Mouse (Mus musculus): ENCODE measurements around the gene Ppat.
"Not testable (repeated sequence)": the region's sequence is repeated elsewhere in the genome, so short reads cannot be mapped to it uniquely, and the experiment has no call there.

The Ppat gene

DNA sequence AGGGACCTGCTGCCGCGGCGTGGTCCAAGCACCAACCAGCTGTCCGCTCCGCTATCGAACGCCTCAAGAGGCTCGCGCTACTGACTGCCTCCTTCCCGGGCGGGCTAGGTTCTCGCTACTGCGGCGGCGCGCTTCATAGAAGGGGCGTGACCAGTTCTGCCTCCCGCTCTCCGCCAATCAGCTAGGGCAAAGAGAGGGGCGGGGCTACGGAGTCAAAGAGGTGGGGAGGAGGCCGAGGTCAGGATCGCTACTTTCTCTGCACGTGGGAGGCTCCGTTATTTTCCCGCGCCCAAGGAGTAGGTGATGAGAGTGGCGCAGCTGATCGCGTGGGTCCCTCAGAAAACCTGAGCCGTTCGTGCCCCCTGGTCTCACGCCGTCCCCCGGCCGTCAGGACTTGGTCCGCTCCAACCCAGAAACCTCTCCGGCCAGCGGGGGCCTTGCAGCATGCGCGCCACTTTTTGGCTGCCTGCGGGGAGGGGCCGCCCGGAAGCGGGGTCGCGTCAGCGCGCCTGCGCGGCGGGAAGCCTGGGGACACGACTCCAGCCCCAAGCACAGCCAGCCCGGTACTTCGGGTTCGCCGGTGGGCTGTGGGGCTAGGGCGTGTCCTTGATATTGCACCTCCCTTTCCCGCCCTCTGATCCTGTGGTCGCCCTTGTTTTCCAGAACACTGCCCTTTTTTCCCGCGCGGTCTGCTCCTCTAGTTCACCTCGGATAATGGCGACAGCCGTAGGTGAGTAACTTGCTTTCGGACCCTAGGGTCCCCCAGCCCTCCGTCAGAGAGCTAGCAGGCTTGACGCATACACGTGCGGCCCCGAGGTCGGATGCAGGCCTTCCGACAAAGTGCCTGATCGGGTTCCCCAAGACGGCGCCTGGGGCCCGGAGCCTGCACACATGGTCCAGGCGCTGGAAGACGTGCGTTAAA, at the start of gene Ppat, which contains the start of gene Paics:
Gene Ppat, minus strand, starts transcription at position 473 of the 922 bp plus-strand sequence.
Gene Paics, plus strand, starts transcription at position 202 of the 922 bp plus-strand sequence.
- peak; percentile 98 for DNase-seq (ENCODE audit: low read depth, low spot score)

DNA sequence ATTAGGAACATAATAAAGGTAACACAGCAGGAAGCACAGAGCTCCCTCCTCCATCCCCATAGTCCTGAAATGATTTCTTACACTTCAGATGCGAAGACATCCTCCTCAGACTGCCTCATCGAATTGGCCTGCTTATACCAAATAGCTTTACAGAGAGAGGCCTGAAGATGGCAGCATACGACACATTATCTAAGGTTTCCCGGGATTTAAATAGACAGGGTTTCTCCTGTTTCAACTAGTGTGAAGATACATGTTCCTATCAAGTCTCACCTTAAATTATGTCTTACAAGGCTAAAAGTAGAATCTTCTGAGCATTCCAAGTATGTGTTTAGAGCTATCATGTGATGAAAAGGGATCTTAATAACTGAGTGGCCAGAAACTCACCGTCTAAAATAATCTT, 47.0 kb upstream of the Ppat start:
- DNase-seq (ENCODE audit: low read depth, low spot score), result peak; percentile 21

DNA sequence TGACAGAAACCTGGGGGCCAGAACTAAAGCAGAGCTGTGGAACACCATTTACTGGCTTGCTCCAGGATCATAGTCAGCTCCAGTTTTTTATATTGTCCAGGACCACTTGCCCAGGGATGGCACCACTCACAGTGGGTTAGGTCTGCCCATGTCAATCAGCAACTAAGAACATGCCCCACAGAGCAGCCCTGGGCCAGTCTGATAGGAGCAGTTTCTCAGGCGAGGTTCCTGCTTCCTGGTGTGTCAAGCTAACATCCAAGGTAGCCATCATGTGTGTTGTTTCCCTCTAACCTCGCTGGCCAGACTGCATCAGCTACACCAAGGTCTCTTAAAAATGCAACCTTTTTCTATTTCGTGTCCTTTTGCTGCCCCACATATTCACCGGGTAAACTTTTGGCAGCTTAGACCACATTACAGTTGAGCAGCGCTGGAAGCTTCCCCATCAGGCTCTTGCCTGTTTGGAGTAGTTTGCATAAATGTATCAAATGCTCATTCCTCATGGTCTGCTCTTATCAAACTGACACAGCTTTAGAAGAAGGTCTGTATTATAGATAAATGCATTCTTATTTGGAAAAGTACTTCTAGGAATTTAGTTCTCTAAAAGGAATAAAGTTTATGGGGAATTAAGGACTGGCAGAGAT, 41.9 kb upstream of the Ppat start:
- DNase-seq (ENCODE audit: low read depth, low spot score), result no peak

DNA sequence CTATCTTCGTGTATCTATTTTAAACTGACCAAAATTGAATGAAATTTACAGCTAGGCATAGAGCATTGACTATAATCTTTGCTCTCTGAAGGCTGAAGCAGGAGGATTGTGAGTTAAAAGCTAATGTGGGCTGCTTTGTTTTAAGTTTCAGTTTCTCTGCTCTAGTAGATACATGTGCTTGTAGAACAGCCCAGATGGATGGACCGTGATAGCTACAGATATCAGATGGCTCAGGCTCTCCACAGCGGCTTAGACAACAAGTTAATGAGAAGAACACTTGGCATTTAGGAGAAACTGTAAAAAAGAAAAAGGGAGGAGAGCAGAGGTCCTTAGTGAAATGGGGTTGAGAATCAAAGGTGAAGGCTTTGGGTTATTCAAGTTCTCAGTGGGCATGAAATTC, 39.4 kb upstream of the Ppat start:
- DNase-seq (ENCODE audit: low read depth, low spot score), result no peak

DNA sequence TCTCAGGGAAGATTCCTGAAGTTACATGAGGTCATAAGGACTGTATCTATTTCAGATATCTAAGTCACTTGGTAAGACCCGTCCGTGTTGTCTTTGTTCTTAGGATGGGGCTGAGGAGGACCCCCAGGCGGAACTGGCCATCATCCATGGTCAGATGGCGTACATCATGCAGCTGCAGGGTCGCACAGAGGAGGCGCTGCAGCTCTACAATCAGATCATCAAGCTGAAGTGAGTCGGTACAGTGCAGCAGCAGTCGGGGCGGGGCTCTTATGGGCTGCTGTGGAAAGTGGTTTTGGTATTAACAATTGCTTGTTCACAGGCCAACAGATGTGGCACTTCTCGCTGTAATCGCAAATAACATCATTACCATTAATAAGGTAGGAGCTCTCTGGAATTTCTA, 32.6 kb upstream of the Ppat start:
- no peak for DNase-seq (ENCODE audit: low read depth, low spot score)

DNA sequence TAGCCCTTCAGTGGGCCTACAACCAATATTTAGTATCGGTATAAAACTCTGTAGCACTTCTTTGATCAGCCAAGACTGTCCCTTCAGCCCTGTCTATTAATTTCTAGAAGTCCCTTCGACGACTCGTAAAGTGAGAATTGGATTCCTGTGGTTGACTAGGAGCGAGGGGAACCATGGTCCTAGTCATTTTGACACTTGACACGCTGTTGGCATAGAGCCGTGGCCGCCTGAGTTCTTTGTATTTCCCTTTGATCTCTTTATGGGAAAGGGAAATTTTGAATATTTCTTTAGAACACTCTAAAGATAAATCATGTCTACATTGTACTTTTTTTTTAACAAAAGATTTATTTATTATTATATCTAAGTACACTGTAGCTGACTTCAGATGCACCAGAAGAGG, 24.4 kb upstream of the Ppat start:
- no peak for DNase-seq (ENCODE audit: low read depth, low spot score)

DNA sequence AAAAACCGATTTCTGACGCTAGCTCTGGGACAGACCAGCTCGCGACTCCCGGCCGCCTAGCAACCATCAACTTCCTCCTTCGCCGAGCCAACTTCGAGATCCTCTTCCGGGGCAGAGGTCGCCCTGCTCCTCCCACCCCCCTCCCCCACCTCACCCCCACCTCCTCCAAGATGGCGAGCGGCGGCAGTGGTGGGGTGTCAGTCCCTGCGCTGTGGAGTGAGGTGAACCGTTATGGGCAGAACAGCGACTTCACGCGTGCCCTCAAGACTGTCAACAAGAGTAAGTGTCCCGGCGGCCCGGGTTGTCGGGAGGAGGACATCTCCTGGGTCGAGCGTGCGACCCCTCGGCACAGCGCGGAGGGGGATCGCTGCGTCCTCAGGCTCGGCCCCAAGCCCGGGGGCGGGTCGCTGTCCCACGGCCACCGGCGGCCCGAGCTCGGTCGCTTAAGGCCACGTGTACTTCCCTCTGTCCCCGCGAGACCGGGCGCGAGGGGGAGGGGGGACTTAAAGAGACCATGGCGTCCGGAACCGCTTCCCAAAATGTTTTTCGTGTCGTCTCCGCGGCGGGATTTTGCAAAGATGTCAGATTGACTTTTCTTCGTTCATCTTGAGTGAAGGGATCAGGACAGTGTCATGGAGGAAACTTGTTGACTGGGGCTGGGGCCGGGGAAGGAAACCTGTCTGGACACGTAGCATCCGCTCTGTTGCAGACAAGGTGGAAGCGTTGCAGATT, 23.3 kb upstream of the Ppat start, which contains the start of gene Srp72:
Gene Srp72, plus strand, starts transcription at position 130 of the 732 bp plus-strand sequence.
- peak; percentile 89 for DNase-seq (ENCODE audit: low read depth, low spot score)

DNA sequence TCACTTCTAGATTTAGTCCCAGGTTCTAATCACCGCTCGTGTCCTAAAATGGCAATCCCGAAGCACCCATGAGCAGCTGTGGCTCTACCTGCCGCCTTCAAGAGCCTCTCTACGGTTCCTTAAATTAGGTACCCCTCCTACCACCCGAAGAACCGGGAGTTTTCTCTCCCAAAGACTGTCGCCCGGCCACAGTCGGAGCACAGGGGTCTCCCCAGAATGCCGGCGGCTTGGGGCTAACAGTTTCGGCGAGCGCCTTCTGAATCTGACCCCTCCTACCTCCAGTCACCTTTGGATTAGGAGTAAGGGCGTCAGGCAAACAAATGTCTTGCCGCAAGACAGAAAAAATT, 22.8 kb upstream of the Ppat start:
- no peak for DNase-seq (ENCODE audit: low read depth, low spot score)

DNA sequence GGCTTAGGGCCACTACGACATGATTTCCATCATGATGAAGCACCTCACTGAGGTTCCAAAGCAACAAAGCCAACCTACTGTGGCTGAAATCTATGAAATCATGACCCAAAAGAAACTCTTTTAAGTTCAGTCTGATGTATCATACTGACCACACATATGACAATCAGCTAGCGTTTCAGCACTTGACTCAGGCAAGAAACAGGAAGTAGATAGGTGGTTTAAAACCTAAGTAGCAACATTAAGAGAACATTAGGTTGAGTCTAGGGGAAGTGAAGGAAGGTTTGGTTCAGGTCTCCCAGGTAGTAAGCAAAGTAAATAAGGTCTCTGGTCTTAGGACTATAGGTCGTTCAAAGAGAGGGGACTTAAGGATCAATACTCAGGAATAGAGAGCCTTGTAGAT, 22.1 kb upstream of the Ppat start:
- DNase-seq (ENCODE audit: low read depth, low spot score), result no peak

DNA sequence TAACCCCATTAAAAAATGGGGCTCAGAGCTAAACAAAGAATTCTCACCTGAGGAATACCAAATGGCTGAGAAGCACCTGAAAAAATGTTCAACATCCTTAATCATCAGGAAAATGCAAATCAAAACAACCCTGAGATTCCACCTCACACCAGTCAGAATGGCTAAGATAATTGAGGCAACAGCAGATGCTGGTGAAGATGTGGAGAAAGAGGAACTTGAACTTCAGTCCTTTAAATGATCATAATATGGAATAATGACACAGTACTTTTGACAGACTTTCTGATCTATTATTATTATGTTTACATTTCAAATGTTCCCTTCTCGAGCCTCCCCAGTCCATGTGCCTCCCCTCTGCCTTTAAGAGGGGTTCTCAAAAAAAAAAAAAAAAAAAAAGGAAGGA, 19.7 kb upstream of the Ppat start:
- not testable (repeated sequence) for DNase-seq (ENCODE audit: low read depth, low spot score)

DNA sequence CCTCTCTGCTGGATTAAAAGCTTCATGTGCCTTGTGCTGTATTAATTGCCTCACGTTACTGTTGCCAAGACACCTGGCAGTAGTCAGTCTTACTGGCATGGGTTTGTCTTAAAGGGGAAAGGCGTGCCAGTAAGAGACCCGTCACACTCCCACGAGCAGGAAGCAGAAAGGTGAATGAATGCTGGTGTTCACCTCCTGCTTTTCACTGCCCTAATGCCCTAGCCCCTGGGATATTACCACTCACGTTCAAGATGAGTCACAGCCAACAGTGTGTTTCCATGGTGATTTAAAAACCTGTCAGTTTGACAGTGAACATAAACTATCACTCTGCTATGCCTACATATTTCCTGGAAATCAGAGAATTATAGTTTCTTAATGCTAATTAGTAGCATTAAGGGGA, 17.9 kb upstream of the Ppat start:
- DNase-seq (ENCODE audit: low read depth, low spot score), result no peak

DNA sequence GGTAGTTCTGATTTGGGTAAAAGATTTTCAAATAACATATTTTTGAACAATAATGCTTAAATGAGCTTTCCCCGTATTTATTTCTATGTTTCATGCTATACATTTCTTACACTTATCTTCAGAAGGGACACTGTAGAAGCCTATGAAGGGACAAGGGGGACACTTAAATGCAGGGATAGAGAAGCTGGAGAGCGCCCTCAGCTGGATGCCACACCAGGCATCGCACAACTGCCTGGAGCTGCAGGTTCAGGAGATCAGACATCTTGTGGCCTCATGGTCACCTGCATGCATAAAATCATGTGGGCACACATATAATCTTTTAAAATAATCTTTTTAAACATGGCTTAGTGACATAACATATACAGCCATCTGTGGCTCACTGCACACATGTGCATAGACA, 13.3 kb upstream of the Ppat start:
- no peak for DNase-seq (ENCODE audit: low read depth, low spot score)

DNA sequence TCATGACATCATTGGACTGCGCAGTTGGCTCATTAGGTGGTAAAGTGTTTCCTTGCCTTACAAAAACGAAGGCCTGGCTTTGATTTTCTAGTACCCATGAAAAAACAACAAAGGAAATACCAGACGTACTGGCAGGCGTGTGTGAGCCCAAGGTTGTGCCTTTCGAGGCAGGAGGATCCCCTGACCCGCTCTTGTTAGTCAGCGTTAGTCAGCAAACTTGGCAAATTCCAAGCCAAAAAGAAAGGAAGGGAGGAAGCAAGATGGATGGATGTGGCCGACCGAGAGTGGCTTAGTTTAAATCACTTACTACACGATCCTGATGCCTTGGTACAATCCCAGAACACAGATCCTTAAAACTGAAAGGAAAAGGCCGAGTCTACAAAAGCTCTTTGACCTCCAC, 11.2 kb upstream of the Ppat start:
- no peak for DNase-seq (ENCODE audit: low read depth, low spot score)

DNA sequence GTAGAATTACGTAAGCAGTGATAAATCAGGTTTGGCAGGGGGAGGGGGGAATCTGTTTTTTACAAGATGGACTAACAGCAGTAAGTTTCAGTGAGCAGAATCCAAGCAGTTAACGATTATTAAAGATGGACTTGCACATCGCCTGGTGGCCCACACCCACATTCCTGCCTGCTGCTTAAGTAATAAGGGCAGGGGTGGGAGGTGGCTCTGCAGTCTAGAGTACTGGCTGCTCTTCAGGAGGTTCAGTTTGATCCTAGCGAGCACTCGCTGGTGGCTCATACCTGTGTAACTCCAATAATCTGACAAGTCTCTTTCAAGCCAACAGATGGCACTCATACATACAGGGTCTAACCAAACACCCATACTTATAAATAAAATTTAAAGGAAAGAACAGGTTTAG, 8.2 kb upstream of the Ppat start:
- DNase-seq (ENCODE audit: low read depth, low spot score), result no peak

DNA sequence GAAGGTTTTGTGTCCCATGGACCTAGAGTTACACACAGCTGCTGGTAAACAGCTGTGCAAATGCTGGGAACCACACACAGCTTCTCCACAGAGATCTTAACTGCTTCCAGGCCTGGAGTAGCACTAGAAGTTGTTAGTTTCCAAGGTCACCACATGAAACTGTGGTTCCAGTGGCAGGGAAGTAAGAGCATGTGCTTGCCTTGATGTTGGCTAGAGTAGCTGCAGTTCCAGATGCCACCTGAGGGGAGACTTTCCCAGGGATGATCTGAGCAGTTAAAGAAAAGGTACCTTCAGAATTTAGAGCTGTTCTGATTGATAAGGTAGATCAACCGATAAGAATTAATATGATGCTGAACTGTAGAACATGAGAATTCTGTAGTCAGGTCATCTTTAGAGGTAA, 6.6 kb upstream of the Ppat start:
- DNase-seq (ENCODE audit: low read depth, low spot score), result no peak

DNA sequence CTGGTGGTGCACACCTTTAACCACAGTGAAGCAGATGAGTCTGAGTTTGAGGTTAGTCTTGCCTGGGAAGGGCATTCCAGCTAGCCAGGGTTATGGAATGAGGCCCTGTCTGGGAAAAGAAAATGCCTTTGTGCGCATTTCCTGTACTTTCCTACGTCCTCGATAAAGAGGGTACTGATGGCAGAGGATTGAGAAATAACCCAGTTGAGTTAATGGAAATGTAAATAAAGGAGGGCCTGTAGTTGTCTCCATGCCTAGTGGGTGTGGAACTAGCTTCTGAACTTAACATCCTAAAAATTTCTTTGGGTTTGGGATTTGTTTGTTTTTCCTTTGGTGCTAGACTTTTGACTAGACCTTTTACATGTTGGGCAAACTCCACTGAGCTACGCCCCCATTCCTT, 4.1 kb upstream of the Ppat start:
- no peak for DNase-seq (ENCODE audit: low read depth, low spot score)

DNA sequence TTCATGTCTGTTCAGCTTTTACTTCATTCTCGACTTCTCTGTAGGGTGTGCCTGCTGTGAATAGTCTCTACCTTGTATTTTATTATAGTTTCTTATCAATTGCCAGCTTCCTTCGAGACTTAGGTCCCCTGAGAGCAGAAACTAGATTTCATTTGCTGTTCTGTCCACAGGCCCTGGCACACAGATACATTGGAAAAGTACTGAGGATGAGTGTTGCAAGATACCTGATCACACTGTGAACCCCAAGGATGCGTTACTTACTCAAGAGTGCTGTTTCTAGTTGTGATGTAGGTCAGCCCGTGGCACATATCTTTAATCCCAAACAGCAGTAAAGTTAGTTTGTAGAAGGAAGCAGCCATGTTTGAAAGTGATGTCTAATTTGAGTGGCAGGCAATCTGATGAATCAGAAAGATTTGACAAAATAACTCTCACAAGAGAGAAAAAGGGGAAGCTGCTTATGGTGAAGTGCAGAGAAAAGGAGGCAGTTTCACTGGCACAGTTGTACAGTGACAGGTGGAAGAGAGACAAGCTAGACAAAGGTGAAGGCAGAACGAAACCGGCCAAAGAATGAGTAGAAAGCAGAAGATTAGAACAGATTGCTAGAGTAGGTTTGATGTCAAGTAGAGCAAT, 3.0 kb upstream of the Ppat start:
- no peak for DNase-seq (ENCODE audit: low read depth, low spot score)

DNA sequence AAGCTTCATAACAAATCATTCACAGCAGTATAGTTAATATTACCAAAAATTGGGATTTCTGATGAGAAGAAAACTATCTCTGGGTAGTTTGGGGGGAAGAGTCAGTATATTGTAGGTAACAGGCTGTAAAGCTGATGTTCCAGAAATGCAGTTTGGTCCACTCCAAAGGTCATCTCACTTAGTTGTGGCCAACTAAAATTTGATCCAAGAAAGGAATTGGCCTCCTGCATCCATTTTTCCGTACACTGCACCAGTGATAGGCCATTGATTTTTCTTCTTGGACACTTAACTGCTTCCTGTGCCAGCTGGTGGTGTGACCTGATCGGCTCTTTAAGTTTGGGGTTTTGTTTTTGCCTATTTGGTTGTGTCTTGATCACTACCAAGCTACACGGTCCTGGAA, 2.4 kb upstream of the Ppat start:
- DNase-seq (ENCODE audit: low read depth, low spot score), result no peak

DNA sequence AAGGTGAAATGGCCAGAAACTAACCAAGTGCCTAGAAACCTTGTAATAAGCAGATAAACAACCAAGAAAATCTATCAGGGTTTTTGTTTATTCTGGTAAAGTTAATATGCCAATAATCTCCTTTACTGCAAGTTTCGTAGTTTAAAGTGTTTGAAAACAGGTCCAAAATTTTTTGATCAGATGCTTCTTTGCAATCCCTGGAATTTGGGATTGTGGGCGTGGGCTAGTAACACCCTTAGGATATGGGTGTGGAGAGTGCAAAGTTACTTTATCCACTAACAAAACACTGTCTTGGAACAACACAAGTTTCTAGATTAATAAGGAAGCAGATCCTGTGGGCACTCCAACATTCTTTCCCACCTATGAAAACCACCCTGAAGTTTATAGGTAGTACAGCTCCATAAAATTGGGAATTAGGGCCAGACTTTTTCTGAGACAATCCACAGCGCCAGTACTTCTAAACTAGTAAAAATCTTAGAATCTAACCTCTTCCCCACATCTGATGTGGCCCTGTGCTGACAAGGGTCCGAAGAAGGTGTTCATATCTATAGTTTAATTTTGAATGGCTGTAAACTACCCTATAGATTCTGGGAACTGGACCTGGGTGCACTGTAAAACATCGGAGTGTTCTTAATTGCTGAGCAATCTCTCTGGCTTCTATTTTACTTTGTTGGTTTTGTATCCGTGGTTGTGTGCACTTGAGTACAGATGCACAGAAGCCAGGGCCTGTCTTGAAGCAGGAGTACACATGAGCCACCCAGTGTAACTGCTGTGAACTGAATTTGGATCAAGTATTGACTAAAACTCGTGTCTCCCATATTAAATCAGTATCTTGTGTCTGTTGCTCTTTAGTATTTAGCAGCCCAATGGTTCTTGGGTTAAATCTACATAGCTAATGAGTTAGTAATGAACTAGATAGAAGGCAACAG, 998 bp upstream of the Ppat start:
- no peak for DNase-seq (ENCODE audit: low read depth, low spot score)

DNA sequence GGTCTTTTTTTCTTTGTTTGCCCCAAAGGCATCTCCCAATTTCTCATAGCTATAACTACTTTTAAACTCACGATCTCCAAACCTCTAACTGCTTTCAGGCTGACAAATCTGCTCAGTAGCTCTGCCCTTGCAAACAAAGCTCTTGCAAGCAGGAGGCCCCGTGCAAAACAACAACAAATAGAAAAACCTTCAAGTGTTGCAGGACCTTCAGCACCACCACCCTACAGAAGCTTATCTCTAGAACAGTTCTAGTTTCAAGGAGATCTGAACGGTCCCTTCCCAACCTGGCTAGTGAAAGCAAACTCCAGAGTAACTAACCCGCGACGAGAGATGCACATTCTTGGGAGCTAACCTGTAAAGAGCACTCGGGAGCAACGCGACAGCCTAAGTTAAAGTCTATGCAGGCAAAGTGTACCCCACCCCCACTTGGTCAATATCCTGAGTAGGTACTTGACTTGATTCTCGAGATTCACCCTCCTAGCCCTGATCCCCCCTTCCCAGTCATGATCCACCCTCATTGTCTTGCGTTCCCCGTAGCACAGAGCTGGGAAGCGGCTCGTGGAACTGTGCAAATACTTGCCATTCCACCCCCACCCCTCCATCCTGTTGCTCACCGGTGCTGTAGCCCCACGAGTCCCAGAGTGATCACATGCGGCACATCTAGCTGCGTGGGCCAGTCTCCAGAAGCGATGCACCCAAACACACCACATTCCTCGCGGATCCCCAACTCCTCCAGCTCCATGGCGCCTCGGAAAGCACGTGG, 854 bp downstream of the Ppat start:
- DNase-seq (ENCODE audit: low read depth, low spot score), result no peak

Measured in forelimb bud, embryonic 11.5 days (tissue).